Mouse (Mus musculus): Measurements from ENCODE around the gene Slamf7. TPM values are rescaled to one million over a fixed set of nuclear protein-coding genes. Genes with fewer than 3 reads are reported as not detected.
"Not testable (repeated sequence)": the region's sequence is repeated elsewhere in the genome, so short reads cannot be mapped to it uniquely, and the experiment has no call there.

Gene Slamf7
- total RNA-seq (2021) = not detected
- long read RNA-seq, experiment 1 = 0 reads
- long read RNA-seq, experiment 2 = 0 reads

- TF ChIP-seq CTCF (conservative IDR thresholded peaks at IDR 0.05) = no peak
- no peak within 1 kb of the TSS for H3K4me3 ChIP-seq
- DNase-seq (ENCODE audit: low spot score in 2 of 2) = no peak
- H3K27ac ChIP-seq = no peak within 1 kb of the TSS
Observed at GRCm38 (mm10) chr1:171652734-171653133, at the start of gene Slamf7. Slamf7 (minus strand) TSS chr1:171653035.

- H3K27ac ChIP-seq = no peak overlapping the region
- TF ChIP-seq CTCF (conservative IDR thresholded peaks at IDR 0.05) = peak; percentile 72
- H3K4me3 ChIP-seq = no peak overlapping the region
- DNase-seq (ENCODE audit: low spot score in 2 of 2) = peak; percentile 19 to 37
Observed at GRCm38 (mm10) chr1:171698983-171699382, 46.1 kb upstream of the Slamf7 start.

- no peak for DNase-seq (ENCODE audit: low spot score in 2 of 2)
- no peak for TF ChIP-seq CTCF (conservative IDR thresholded peaks at IDR 0.05)
- no peak overlapping the region for H3K4me3 ChIP-seq
- no peak overlapping the region for H3K27ac ChIP-seq
Observed at GRCm38 (mm10) chr1:171693918-171694317, 41.1 kb upstream of the Slamf7 start.

- H3K27ac ChIP-seq = no peak overlapping the region
- H3K4me3 ChIP-seq = no peak overlapping the region
- no peak for DNase-seq (ENCODE audit: low spot score in 2 of 2)
- no peak for TF ChIP-seq CTCF (conservative IDR thresholded peaks at IDR 0.05)
Observed at GRCm38 (mm10) chr1:171687320-171687719, 34.5 kb upstream of the Slamf7 start.

DNA sequence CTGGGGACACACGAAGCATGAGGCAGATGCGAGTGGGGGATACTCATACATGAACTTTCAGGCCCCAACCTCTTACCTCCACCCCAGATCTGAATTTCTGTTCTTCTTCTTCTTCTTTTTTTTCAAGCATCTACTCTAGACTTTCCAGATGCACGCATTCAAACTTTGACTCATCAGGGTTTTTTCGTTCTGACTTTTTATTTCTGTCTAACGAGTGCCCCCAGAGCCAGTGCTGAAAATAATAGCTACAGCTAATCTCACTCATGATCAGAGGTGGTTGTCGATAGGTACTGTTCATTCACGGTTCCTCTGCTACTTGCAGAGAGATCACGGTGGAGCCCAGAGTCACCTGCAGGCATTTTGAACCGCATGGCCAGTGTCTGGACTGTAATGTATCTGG lies 32.1 kb upstream of the Slamf7 start:
- no peak for TF ChIP-seq CTCF (conservative IDR thresholded peaks at IDR 0.05)
- Histone ChIP-seq H3K4me3 (no peak overlapping the region), H3K27ac (no peak overlapping the region)
- DNase-seq (ENCODE audit: low spot score in 2 of 2) = no peak

DNA sequence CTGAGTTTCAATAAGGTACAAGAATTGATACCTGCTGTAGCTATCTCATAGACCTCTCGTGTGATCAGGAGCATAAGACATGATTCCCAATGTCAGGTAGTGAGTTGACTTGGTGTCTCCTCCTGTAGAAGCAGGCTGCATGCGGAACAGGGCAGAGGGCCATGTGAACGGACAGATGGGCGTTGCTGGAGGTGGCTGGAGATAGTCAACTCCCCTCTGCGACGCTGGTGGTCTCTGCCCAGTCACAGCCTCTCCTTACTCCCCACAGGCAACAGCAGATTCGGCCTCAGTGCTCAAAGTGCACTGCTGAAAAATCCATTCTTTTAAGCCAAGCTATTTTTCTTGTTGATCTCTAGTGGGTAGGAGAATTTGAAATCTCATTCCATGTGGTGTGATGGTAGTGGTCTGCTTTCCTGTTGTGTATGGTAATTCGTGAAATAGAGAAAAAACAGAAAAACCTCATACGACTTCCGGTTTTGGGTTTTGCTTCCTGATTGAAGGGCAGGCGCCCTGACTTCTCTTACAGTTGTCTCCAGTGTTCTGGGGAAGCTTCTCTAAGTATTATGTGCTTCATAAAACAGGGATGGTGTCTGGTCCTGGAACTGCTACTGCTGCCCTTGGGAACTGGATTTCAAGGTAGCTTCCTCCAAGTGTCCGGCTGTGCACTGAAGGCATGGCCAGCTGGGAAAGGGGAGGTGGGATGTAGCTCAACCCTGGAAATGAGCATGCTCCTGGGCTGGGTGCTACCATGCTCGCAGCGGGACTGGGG lies 28.9 kb upstream of the Slamf7 start, which contains the start of gene Cd48:
Cd48 (plus strand) TSS at position 479 of the 769 bp plus-strand sequence.
- Histone ChIP-seq H3K4me3 (no peak within 1 kb of the TSS), H3K27ac (no peak within 1 kb of the TSS)
- no peak for TF ChIP-seq CTCF (conservative IDR thresholded peaks at IDR 0.05)
- DNase-seq (ENCODE audit: low spot score in 2 of 2) = no peak

DNA sequence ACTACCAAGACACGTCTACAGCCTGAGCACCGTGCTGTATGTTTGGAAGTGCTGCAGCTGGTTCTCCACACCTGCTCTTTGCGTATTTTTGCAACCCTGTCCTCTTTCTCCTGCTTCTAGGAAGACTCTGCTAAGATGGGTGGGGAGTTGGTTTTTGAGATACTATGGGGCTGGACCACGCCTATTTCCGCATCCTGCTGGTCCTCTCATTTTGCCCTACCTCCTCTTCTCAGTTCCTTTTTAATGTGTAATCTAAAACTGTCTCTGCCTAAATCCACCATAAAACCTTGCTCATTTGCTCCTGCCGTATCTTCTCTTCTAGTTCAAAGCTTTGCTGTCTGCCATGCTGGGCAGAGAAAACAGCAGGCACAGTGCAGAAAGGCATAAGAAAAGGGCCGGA lies 28.2 kb upstream of the Slamf7 start:
- no peak for DNase-seq (ENCODE audit: low spot score in 2 of 2)
- Histone ChIP-seq H3K27ac (no peak overlapping the region), H3K4me3 (no peak overlapping the region)
- no peak for TF ChIP-seq CTCF (conservative IDR thresholded peaks at IDR 0.05)

DNA sequence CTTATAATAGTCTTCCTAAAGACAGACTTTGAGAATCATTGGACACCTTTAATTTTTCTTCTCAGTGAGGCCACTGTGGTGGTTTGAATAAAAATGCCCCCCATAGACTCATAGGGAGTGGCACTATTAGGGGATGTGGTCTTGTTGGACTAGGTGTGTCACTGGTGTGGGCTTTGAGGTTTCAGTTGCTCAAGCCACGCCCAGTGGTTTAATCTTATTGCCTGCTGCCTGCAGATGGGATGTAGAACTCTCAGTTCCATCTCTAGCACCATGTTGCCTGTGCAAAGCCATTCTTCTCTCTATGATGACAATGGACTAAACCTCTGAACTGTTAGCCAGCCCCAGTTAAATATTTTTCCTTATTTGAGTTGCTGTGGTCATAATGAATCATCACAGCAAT lies 24.9 kb upstream of the Slamf7 start:
- Histone ChIP-seq H3K27ac (no peak overlapping the region), H3K4me3 (no peak overlapping the region)
- no peak for TF ChIP-seq CTCF (conservative IDR thresholded peaks at IDR 0.05)
- DNase-seq (ENCODE audit: low spot score in 2 of 2) = no peak

DNA sequence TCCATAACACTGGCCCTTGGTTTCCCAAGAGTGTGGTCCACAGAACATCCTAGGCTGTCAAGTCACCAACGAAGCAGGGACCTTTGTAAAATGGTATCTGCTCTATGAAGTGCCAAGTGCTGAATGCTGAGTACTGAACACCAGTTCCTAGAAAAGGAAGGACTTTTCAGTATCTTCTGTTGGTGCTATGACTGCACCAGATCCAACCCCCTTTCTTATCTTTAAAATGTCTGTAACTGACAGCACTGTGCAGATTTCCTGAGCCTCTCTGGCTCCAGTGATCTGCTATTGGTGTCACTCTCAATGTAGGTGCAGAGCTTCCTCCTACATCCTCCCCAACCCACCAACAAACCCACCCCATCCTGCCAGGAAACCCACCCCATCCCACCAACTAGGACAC lies 21.6 kb upstream of the Slamf7 start:
- TF ChIP-seq CTCF (conservative IDR thresholded peaks at IDR 0.05) = no peak

DNA sequence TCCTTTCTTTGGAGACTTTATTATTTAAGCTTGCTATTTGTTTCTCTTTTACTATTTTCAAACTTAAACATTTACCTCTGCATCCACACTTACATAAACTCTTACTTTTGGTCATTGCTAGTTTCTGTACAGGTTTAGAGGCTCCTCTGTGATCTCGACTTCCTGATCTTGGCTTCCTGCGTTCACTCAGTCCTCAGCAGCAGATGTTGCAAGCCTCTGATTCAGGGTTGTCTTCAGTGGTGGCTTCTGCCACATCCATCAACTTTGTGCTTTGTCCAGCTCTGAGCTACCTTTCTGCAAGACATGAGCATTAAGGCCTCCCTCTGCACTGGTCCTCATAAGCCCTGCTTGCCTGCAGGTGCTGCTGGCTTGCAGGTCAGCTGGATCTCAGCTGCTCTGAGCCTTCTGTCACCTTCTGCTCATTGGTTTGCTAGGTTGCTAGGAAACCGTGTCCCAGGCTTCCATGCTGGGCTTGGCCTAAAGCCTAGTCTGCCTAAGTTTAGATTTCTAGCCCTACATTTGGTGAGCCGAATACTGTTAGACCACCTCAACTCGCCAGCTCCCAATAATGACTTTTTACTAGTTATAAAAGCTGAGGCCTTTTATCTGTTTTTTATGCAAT lies 20.1 kb upstream of the Slamf7 start:
- H3K27ac ChIP-seq = peak overlapping the region; percentile 85
- TF ChIP-seq CTCF (conservative IDR thresholded peaks at IDR 0.05) = no peak
- H3K4me3 ChIP-seq = no peak overlapping the region
- DNase-seq (ENCODE audit: low spot score in 2 of 2) = peak; percentile 16 to 45

More for the DNA sequence above, 21.6 kb upstream of the Slamf7 start:
- 0 out of 2 replicates have a peak overlapping the region, but pooled peaks have one; percentile 85 for H3K27ac ChIP-seq
- DNase-seq (ENCODE audit: low spot score in 2 of 2) = no peak
- no peak overlapping the region for H3K4me3 ChIP-seq

DNA sequence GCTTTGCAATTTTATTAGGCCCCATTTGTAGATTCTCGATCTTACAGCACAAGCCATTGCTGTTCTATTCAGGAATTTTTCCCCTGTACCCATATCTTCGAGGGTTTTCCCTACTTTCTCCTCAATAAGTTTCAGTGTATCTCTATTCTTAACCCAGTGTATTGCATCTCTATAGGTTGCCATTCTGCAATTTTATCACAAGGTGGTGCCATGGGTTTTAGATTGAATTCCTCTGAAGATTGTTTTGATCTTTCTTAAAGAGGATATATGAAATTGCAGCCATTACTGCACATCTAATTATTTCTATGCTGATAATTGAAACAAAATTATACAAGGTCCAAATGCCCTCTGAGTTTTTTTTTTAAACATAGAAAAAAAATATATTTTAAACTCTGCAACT lies 19.6 kb upstream of the Slamf7 start:
- TF ChIP-seq CTCF (conservative IDR thresholded peaks at IDR 0.05) = peak; percentile 64
- H3K27ac ChIP-seq = peak overlapping the region; percentile 85; the same call in 1 of the 2 replicates
- not testable (repeated sequence) for DNase-seq (ENCODE audit: low spot score in 2 of 2); H3K4me3 ChIP-seq

GRCm38 (mm10) chr1:171667160-171667559 lies 14.3 kb upstream of the Slamf7 start:
- Histone ChIP-seq H3K4me3 (no peak overlapping the region), H3K27ac (no peak overlapping the region)
- no peak for DNase-seq (ENCODE audit: low spot score in 2 of 2)
- no peak for TF ChIP-seq CTCF (conservative IDR thresholded peaks at IDR 0.05)

DNA sequence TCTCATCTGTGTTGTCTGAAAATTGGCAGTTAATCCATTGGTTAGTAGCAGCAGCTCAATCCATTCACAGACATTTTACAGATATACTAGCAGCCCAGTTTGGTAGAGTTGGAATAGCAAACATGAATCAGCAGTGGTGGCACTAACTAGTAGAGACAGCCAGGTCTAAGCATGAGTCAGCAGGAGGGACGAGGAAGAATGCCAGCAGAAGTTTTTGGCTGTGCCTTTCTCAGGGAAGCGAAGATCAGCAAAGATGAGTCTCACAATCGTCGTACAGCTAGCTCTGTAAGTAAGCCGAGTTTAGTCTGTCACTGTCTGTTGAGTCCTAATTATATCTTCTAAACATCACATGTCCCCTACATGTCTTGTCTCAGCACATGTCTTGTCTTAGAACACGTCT lies 13.5 kb upstream of the Slamf7 start:
- no peak for TF ChIP-seq CTCF (conservative IDR thresholded peaks at IDR 0.05)
- Histone ChIP-seq H3K4me3 (no peak overlapping the region), H3K27ac (no peak overlapping the region)
- DNase-seq (ENCODE audit: low spot score in 2 of 2) = no peak

DNA sequence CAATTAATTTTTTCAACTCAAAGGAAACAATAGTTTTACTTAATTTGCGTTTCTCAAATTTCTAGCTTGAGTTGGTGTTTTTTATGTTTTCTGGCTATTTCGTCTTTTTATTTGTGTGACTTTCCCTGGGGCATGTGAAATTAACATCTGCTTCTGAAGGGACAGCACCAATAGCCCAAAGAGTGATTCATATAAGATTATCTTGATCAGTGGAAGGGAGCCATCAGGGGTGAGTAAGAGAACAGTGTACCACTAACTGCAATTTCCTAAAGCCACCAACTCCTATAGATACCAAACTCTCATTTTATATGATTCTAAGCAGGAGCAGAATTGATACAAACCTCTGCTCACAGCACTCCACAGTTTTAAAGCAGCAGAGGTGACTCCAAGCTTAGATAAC lies 10.9 kb upstream of the Slamf7 start:
- DNase-seq (ENCODE audit: low spot score in 2 of 2) = no peak

More for the DNA sequence above, 10.9 kb upstream of the Slamf7 start:
- no peak for TF ChIP-seq CTCF (conservative IDR thresholded peaks at IDR 0.05)
- H3K27ac ChIP-seq = no peak overlapping the region
- H3K4me3 ChIP-seq = no peak overlapping the region
